Mouse (Mus musculus) WW6 (cell line): ENCODE results near the gene Chchd5.

ENCODE experiments used
- DNase-seq: peaks from one replicate; pipeline ENCODE4 v3.0.0-alpha.2; 2013; ENCODE audit warnings: low read depth, low spot score

Chchd5 gene

DNA sequence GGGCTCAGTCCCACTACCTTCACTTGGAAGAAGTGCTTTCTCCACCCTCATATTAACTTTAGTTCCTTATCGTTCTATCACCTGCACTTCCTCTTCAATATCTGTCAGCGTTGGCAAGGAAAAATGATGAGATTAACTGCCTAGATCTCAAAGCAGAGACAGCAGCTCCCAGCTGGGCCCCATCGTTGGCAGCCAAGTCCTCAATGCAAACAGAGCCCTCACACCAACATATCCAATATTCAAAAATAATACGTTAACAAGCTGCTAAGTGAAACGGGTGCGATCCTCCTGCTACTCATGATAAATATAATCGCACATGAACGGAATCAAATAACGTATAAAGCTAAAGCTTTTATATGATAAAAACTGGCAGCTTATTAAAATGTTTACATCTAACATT is 21.6 kb downstream of the Chchd5 start:
- DNase-seq: no peak

DNA sequence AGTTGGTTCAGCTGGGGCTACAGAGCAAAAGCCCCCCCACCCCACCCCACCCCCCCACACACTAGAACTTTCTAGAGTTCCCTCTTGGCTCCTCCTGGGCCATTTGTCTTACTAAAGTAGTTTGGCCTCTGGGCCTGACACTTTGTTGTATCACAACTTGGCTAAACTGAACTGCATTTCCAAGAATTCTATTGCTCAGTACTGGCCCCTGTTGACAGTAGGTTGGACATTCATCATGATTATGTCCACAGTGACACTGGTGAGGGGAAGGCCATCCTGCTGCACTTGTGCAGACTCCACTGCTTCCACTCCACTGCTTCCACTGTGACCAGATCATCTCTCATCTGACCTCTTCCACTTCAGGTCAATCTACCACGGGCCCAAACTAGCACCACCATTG is 23.3 kb downstream of the Chchd5 start:
- DNase-seq: no peak

DNA sequence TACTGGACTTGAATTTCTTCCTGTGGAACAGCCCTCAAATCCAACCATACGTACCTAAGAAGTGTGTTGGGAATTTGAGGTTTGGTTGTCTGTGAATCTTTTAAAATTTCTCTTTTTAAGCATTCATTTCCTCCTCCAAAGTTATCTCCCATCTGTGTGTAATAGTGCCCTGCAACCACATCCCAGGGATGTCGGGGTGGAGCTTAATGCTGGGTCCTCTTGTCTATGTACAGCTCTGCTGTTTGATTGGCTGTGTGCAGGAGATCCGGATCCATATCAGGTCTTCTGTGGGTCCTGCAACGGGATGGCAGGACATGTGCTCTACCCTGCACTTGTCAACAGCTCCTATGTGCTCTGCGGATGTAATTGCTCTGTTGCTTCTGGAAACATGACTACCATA is 35.3 kb downstream of the Chchd5 start:
- DNase-seq: no peak

DNA sequence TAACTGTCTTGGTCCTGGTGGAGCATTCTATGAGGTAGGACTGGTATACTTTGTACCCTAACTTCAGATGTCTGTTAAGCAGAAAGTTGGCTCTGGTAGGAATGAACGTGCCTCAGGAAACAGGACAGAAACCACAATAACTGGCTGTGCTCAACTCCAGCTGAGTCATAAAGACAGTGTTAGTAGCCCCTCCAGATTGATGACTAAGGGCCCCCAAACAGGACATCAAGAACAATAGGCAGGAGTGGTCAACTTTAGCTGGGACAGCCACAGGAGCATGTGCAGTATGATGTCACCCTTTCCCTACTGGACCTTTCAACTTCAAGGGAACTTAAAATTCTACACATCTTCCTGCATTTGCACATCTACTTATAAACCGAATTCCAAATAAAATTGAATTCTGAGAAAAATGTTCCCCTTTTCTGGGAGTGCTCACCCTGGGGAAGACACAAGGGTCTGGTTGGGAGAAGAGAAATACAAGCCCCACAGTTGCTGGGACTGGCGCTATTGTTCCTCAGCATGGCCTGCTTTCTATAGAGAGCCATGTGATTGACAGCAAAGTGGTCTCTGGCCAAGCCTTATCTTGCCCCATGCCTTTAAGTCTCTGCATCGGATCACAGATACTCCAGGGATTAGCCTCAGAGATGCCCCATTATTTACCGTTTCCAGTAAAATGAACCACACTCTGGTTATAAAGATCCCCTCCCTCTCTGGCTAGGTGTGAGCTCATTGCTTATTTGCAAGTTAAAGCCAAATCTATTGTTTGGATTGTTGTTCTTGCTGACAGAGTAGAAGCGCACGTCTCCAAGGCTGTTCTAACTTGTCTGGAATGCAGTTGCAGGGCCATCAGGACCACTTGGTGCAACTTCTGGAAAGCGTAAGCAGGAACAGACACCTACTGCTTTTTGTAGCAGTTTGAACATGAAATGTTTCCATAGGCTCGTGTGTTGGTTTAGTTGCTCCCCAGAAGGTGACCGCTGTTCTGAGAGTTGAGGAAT is 37.3 kb downstream of the Chchd5 start:
- DNase-seq: no peak

DNA sequence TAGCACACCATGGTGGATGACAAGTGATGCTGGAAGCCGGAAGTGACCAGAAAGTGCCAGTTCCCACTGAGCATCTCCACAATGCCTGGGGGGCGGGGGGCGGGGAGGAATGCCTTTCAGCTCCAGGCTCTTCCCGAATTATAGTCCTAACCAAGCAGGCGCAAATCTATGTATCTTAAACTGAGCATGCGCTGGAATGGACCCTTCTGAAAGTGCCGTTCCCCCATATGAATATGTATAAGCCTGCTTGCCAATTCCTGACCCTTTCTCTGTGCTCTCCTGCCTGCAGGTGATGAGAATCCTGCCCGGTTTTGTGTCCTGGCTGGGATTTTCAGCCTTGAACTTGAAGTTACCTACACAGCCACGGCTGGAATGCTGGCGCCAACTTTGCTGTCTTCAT is 43.9 kb downstream of the Chchd5 start:
- DNase-seq: no peak

DNA sequence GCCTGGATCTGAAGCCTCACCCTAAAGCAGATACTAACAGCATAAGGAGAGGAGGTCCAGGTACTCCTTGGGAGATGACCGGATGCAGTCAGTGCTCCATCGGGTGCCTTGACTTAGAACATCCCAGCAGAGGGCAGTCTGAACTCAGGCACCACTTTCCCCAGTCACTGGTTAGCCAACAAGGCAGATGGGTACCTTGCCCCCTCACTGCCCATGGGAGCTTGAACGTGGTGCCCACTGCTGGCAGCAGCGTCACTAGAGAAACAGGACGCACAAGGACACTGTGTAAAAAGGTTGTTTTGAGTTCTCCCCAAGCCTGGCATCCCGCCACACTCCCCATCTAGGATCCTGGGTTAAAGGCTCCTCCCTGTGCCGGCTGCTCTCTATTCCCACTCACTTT is 45.0 kb downstream of the Chchd5 start:
- DNase-seq: no peak

DNA sequence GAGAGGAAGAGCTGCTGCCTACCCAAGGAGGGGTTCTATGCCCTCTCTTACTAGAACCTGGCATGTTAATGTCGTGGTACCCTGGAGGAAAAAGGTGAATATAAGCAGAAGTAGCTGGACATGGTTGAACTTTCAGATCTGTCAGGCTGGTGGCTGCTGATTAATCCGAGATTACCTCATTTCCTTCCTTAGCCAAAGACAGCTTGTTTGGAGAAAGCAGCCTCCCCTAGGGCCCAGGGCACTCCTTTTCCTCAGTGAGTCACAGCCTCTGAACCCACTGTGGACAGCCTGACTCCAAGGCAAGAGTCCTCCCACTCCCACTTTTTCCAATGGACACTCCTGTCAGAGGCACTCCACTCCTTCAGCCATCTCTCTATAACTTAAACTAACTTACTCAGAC is 46.1 kb downstream of the Chchd5 start:
- no peak for DNase-seq

DNA sequence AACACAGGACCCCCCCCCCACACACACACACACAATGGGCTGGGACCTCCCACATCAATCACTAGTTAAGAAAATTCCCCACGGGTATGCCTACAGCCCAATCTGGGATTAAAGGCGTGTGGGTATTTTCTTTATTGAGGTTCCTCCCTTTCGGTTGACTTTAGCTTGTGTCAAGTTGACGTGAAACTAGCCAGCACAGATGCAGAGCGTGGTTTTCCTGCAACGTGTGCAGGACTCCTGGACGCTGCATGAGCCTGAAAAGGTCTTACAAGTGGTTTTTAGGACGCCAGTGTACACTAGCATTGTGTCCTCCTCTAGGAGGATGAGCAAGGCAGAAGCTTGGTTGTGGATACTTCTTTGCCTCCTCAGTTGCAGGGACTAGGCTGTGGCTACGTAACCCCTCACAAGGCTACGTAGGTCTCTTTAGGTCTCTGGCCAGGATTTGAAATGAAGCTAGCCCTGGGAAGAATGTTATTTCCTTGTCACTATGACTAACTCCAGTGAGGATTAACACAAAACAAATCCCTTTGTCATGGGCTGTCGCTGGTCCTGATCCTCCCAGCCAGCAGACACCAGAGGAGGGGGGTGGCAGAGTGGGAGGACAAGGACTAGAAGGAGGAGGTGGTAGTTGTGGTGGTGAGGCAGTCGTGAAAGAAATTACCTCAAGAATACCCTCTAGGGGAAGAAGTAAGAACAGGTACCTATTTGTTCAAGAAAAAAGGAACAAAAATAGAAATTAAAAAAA is 47.3 kb downstream of the Chchd5 start:
- no peak for DNase-seq

DNA sequence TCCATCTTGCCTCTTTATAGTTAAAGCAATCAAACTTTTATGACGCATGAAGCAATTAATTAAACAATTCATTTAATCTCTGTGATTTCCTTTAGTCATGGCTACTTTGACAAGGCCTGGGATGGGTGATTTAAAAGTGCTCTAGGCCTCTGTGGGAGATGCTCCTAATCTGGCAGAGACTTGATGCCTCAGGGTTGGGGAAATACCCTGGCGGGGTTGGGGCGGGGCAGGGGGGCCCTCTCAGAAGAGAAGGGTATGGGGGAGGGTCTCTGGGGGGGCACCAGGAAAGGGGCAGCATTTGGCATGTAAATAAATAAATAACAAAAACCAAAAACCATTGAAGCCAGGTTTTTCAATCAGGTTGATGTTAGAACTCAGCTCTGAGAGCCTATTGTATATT is 48.2 kb downstream of the Chchd5 start:
- DNase-seq: no peak

DNA sequence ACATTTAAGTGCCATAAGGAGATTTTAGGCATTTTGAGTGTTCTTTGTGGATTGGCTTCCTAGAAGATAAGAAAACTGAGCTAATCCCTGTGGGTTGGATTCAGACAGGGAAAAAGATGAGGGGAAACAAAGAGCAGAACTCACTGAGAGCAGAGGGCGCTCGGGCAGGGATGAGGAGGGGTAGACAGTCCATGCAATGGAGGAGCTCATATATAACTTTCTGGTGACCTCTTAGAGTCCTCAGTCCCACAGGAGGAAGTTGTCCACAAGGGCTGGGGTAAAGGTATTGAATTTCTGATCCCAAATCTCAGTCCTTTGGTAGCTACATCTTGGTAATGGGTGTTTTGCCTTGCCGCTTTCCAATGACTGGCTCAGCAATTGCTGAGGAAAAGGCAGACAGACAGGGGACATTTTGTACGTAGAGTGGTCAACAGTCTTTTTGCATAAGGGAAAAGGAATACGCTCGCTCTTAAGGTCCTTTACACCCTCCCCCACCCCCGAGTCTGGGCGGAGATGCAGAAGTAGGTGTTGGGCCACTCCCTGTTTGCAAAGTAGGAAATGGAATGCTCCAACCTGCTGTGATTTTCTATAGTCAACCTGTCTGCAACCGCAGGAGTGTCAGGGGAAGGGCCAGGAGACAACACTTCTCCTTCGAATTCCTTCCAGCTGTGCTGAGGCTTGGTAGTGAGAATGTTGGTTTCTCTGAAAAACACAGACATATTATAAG is 48.8 kb downstream of the Chchd5 start:
- DNase-seq: peak; percentile 77

DNA sequence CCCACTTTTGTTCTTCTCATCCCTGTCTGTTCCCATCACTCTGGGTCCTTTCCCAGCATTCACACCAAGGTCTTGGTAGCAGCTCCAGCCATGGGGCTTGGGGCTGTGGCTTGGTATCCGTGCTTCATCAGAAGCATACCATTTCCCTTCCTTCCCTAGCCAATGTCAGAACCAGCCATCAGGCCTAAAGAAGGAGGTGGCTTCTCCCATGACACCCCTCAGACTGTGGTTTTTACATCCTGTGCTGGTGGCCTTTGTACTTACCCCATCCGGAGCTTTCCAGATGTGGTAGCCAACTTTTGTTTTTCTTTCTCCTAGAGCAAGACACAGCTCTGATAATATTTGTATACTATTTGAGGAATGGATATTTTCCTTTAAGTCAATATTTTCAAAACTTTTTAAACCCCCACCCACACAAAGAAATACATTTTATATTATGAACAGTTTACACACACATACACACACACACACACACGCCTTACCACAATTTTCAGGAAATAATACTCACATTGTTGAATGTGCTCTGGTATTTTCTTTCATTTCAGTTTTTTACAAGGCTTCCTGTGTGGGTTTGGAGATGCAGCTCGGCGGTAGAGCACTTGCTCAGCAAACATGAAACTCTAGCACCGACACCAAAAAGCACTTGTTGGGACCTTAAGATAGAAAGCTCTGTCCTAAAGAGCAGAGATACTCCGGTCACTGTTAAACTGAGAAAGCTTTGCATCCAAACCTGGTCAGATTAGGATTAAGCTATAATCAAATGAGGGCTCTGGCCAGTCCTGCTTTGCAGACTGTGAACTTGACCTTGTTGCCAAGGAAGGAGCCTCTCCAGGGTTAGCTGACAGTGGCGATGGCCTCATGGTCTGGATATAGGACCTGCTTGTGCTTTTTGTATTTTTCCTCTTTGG is 50.7 kb downstream of the Chchd5 start:
- DNase-seq: no peak

DNA sequence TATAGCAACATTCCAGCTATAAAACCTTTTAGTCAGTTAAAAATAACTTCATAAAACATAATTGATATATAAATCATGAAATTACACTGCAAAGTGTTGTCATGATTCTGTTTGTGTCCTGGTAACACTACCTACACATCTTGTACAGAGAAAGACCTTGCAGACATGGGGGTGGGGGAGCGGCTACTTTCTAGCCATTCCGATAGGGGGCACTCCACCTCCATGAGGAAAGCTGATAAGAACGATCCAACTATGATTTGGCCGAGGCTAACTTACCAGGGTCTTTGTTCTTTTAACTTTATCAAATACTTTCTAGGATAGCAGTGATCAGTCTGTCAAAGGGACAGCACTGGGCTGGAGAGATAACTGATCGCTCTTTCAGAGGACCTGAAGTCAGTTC is 52.0 kb downstream of the Chchd5 start:
- peak; percentile 45 for DNase-seq

DNA sequence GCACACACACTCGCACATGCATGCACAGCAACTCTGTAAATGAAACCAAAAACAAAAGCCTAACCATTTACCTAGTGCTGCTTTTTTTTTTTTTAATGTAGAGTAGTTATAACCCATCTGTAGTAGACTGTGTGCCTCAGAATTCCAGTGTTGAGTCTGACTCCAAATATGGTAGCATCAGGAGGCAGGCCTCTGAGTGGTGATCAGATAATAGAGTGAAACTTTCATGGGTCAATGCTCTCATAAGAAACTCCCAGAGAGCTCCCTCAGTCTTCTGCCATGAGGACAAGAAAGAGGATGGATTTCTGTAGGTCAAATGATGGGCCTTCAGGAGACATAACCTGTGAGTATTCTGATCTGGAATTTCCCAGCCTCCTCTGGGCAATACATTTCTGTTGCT is 52.9 kb downstream of the Chchd5 start:
- no peak for DNase-seq

DNA sequence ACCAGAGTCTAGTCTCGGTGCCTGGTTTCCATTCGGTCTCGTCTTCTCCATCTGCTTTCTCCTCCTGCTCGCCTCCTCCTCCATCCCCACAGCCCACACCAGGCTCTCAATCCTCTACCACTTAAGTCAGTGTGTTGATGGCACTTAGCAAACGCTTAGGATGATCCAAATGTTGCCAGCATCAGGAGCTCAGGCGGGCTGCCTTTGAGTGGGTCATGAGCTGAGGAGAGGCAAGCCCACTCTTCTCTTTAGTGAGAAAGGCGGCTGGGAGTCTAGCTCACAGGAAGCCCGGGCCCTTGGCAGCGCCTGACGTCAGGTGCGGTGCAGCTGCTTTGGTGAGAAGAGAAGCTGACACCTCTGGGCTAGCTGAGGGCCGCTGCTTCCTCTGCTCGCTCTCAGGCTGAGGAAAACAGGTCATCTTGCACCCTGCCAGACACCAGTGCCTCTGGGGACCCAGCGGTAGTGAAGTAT is 54.1 kb downstream of the Chchd5 start:
- no peak for DNase-seq
